Mouse (Mus musculus) gastrocnemius, adult 18-20 months (tissue): ENCODE data around the gene Wdr20. TPM values are rescaled to one million over a fixed set of nuclear protein-coding genes. Genes with fewer than 3 reads are reported as not detected.

Source experiments
- DNase-seq: peaks from one replicate; pipeline ENCODE4 v3.0.0; 2021; ENCODE audit warnings: low spot score
- total RNA-seq, 2 experiments: library from RNA; stranded (reverse); gene quantifications; 2 replicates each; pipeline ENCODE4 v1.2.3; 2021

Wdr20 gene
- total RNA-seq, 2 experiments from 2014 or later, result 16.6 to 17.4 TPM

GRCm38 (mm10) chr12:110850010-110850928 is 112.5 kb downstream of the Wdr20 start, which contains the start of gene Zfp839:
TSS of gene Zfp839 (plus strand) at chr12:110850253.
- DNase-seq, result peak; percentile 87

DNA sequence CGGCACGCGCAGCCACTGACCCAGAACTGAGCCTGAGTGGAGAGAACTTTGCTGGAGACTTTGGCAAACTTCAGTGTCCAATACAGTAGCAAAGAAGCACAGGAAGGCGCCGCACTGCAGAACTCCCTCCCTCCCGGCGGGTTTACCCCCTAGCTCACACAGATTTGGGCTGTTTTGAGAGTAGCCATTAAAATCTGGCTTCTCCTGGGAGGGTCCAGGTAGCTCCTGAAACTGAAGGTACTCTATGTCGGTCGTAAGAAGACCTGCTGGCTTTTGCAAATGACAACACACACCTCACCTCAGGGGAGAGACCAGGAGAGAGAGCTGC is 113.1 kb downstream of the Wdr20 start:
- no peak for DNase-seq

- no peak for DNase-seq
Observed at GRCm38 (mm10) chr12:110851414-110851813, 113.7 kb downstream of the Wdr20 start.

GRCm38 (mm10) chr12:110851923-110852322 is 114.2 kb downstream of the Wdr20 start:
- DNase-seq, result no peak

Other genes with a start within 250 kb of the Wdr20 start
- gene Dync1h1, start 136.5 kb upstream of the Wdr20 start, total RNA-seq, result 10 to 100 TPM; 64.3 to 70.9 TPM
- not detected for gene 1700001K19Rik, start 55.3 kb upstream of the Wdr20 start, total RNA-seq
- 100 to 1,000 TPM in 1 of 2 experiments, 10 to 100 TPM in 1; 46.1 to 109 TPM for gene Hsp90aa1, start 35.2 kb upstream of the Wdr20 start, total RNA-seq
- gene Mok, start 103.0 kb downstream of the Wdr20 start, total RNA-seq, result under 1 TPM in 1 of 2 experiments, not detected in 1; 0.27 TPM
- gene Zfp839, start 112.3 kb downstream of the Wdr20 start, total RNA-seq, result 1 to 10 TPM; 6.8 to 8.0 TPM
- 10 to 100 TPM; 20.8 to 24.9 TPM for gene Cinp, start 151.2 kb downstream of the Wdr20 start, total RNA-seq
- gene Tecpr2, start 151.3 kb downstream of the Wdr20 start, total RNA-seq, result 1 to 10 TPM; 2.4 to 2.9 TPM
- gene Ankrd9, start 241.1 kb downstream of the Wdr20 start, total RNA-seq, result 100 to 1,000 TPM; 109 to 181 TPM